Comparison of ENCODE assay signal across 14 mouse cellular contexts in genomic region chr7:114060445-114060844, GRCm38 (mm10).
"Had no signal": no experiment of that assay in that cellular context is flagged by ENCODE, and none has a peak within 500 bp of the region (broad histone marks: within the 10 kb centered on the region; RNA-seq: fewer than 3 reads in every experiment).

No protein-coding gene starts in this region.

- H3K27me3 ChIP-seq: limb, embryonic 12.5 days; midbrain, embryonic 13.5 days; neural tube, embryonic 15.5 days had no signal

- H3K9me3 ChIP-seq: limb, embryonic 12.5 days; midbrain, embryonic 13.5 days; neural tube, embryonic 15.5 days had no signal

- ATAC-seq: midbrain, embryonic 13.5 days had no signal

- H3K27ac ChIP-seq: kidney, postnatal 0 days; limb, embryonic 12.5 days; liver, embryonic 14.5 days; midbrain, embryonic 13.5 days; neural tube, embryonic 15.5 days; stomach, postnatal 0 days had no signal

- H3K4me2 ChIP-seq: limb, embryonic 12.5 days; midbrain, embryonic 13.5 days; neural tube, embryonic 15.5 days had no signal

- DNase-seq: kidney, adult 9 months; kidney, postnatal 36 days; liver; lung, adult 18-20 months; right cerebral cortex, adult 18-20 months; right cerebral cortex, postnatal 25 days; thymus, postnatal 4 days had no signal

- H3K4me3 ChIP-seq: limb, embryonic 12.5 days; midbrain, embryonic 13.5 days; myocyte; neural tube, embryonic 15.5 days had no signal

- H3K36me3 ChIP-seq: midbrain, embryonic 13.5 days; neural tube, embryonic 15.5 days had no signal

- H3K9ac ChIP-seq: limb, embryonic 12.5 days; liver, embryonic 14.5 days; midbrain, embryonic 13.5 days; neural tube, embryonic 15.5 days had no signal
